Mouse (Mus musculus) heart, embryonic 15.5 days (tissue): Measurements from ENCODE around the gene Mkln1. TPM values are rescaled to one million over a fixed set of nuclear protein-coding genes. Genes with fewer than 3 reads are reported as not detected.

Experiments
- ATAC-seq: fragments of 200-750 bp; cut with Nextera tagmentation; replicated peaks from 2 replicates; pipeline ENCODE4 v1.8.0; 2017; ENCODE audit warnings: low read depth, moderate TSS enrichment; ENCODE audit not compliant: insufficient number of reproducible peaks, insufficient read depth, low FRiP score
- H3K27ac ChIP-seq: fragments of 300-500 bp; sonication (generic); 2 replicates; pipeline ENCODE4 v1.5.1; 2015; ENCODE audit warnings: mild to moderate bottlenecking, inconsistent platforms
- H3K27me3 ChIP-seq: fragments of 300-500 bp; sonication (generic); 2 replicates; pipeline ENCODE4 v1.6.1; 2015; ENCODE audit warnings: inconsistent platforms
- H3K36me3 ChIP-seq: fragments of 300-500 bp; sonication (generic); 2 replicates; pipeline ENCODE4 v1.6.1; 2015; ENCODE audit warnings: mild to moderate bottlenecking, inconsistent platforms
- H3K4me1 ChIP-seq: fragments of 300-500 bp; sonication (generic); replicated peaks from 2 replicates; pipeline ENCODE4 v1.6.1; 2015; ENCODE audit warnings: inconsistent platforms
- H3K4me2 ChIP-seq: fragments of 300-500 bp; sonication (generic); 2 replicates; pipeline ENCODE4 v1.6.1; 2015; ENCODE audit warnings: inconsistent platforms, mild to moderate bottlenecking, moderate library complexity
- H3K4me3 ChIP-seq: fragments of 300-500 bp; sonication (generic); 2 replicates; pipeline ENCODE4 v1.5.1; 2015; ENCODE audit warnings: mild to moderate bottlenecking, inconsistent platforms
- H3K9ac ChIP-seq: fragments of 300-500 bp; sonication (generic); 2 replicates; pipeline ENCODE4 v1.6.1; 2015; ENCODE audit warnings: mild to moderate bottlenecking, inconsistent platforms
- H3K9me3 ChIP-seq: fragments of 300-500 bp; sonication (generic); replicated peaks from 2 replicates; pipeline ENCODE4 v1.6.1; 2016; ENCODE audit warnings: inconsistent platforms
- WGBS: fragments of 180-500 bp; shearing (Covaris S2); methylation state at CpG from one replicate; pipeline ENCODE4 v1.1.7; 2015; ENCODE audit warnings: mixed read lengths; 5-methylcytosine and 5-hydroxymethylcytosine counted together
- polyA plus RNA-seq: library from polyadenylated mRNA; unstranded; fragments of >200 nt; fragmentation: Nextera tagmentation; extraction: Ambion mirVana; gene quantifications from 2 replicates; pipeline ENCODE4 v1.2.1, GENCODE M21; 2015

The Mkln1 gene
- polyA plus RNA-seq, 1 experiment from 2014 or later = 190 TPM

GRCm38 (mm10) chr6:31373084-31373673 is 25.4 kb upstream of the Mkln1 start:
- no peaks in the 10 kb centered on the region for H3K9me3 ChIP-seq
- H3K27me3 ChIP-seq = no peaks in the 10 kb centered on the region
- no peak overlapping the region for H3K27ac ChIP-seq
- no peaks in the 10 kb centered on the region for H3K36me3 ChIP-seq
- peaks cover 21% of the 10 kb centered on the region for H3K4me1 ChIP-seq
- no peak for ATAC-seq
- no peak overlapping the region for H3K9ac ChIP-seq
- 81% methylated on average over 6 of the region's 6 CpGs for WGBS
- H3K4me2 ChIP-seq = no peak overlapping the region
- no peak overlapping the region for H3K4me3 ChIP-seq

- no peak for ATAC-seq
- Histone ChIP-seq H3K36me3 (no peaks in the 10 kb centered on the region), H3K4me1 (peaks cover 3% of the 10 kb centered on the region; the same call in 1 of the 2 replicates), H3K4me3 (no peak overlapping the region), H3K4me2 (no peak overlapping the region), H3K9me3 (no peaks in the 10 kb centered on the region), H3K27ac (no peak overlapping the region), H3K27me3 (no peaks in the 10 kb centered on the region), H3K9ac (no peak overlapping the region)
- WGBS = 86% methylated on average over 7 of the region's 7 CpGs
These were observed 15.5 kb upstream of the Mkln1 start for GRCm38 (mm10) chr6:31382989-31383388.

- H3K36me3 ChIP-seq = no peaks in the 10 kb centered on the region
- H3K4me1 ChIP-seq = peaks cover 3% of the 10 kb centered on the region; the same call in 1 of the 2 replicates
- no peaks in the 10 kb centered on the region for H3K27me3 ChIP-seq
- H3K9me3 ChIP-seq = no peaks in the 10 kb centered on the region
- H3K27ac ChIP-seq = no peak overlapping the region
- ATAC-seq = no peak
- no peak overlapping the region for H3K9ac ChIP-seq
- H3K4me3 ChIP-seq = no peak overlapping the region
- WGBS = 40% methylated on average over 5 of the region's 5 CpGs
- H3K4me2 ChIP-seq = no peak overlapping the region
These were observed 13.7 kb upstream of the Mkln1 start for GRCm38 (mm10) chr6:31384794-31385193.

DNA sequence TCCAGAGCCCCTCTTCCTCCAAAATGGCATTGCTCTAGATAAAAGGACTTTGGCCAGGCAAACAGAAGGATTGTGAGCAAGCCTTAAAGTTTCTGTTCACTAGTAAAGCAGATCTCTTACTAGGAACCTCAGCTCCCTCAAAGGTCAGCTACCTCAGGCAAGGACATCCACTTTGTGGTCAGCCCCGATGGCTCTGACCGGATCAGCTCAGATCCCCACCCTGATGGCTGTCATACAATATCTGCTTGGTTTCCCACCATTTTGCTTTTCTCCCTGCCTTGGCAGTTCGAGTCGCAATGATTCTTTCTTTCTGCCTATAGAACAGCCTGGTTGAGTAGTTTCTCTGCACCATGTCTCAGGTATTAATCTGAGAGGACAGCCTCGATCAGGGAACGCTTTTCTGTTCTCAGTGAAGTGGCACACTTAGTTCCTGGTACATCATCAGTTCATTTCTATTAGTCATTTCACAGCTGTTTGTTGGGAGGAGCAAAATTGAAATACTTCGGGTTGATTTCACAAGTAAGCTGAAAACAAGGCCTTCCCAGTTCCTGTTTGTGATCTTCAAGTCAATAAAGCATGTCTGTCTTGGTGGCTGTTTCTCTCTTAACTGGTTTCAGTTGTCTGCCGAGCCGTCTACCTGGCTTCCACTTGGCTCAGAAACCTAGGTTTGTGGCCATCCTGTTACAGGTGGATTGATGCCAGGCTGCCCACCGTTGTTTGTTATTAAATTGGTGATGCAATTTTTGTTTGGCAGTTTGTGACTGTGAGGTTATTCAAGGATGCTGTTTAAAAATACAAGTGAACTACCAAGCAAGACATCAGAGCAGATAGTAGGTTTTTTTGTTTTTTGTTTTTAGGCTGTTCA is 13.0 kb upstream of the Mkln1 start:
- H3K27ac ChIP-seq = no peak overlapping the region
- H3K36me3 ChIP-seq = no peaks in the 10 kb centered on the region
- H3K4me1 ChIP-seq = peaks cover 8% of the 10 kb centered on the region
- H3K4me2 ChIP-seq = no peak overlapping the region
- ATAC-seq = no peak
- 85% methylated on average over 10 of the region's 10 CpGs for WGBS
- no peak overlapping the region for H3K9ac ChIP-seq
- H3K27me3 ChIP-seq = no peaks in the 10 kb centered on the region
- no peaks in the 10 kb centered on the region for H3K9me3 ChIP-seq
- H3K4me3 ChIP-seq = no peak overlapping the region

- Histone ChIP-seq H3K27ac (0 out of 2 replicates have a peak overlapping the region, but pooled peaks have one; percentile 51), H3K36me3 (no peaks in the 10 kb centered on the region), H3K4me3 (no peak overlapping the region), H3K9me3 (no peaks in the 10 kb centered on the region), H3K9ac (no peak overlapping the region), H3K4me1 (peaks cover 16% of the 10 kb centered on the region), H3K27me3 (no peaks in the 10 kb centered on the region), H3K4me2 (no peak overlapping the region)
- ATAC-seq = no peak
- 82% methylated on average over 6 of the region's 6 CpGs for WGBS
These were observed 8.8 kb upstream of the Mkln1 start for GRCm38 (mm10) chr6:31389716-31390115.

DNA sequence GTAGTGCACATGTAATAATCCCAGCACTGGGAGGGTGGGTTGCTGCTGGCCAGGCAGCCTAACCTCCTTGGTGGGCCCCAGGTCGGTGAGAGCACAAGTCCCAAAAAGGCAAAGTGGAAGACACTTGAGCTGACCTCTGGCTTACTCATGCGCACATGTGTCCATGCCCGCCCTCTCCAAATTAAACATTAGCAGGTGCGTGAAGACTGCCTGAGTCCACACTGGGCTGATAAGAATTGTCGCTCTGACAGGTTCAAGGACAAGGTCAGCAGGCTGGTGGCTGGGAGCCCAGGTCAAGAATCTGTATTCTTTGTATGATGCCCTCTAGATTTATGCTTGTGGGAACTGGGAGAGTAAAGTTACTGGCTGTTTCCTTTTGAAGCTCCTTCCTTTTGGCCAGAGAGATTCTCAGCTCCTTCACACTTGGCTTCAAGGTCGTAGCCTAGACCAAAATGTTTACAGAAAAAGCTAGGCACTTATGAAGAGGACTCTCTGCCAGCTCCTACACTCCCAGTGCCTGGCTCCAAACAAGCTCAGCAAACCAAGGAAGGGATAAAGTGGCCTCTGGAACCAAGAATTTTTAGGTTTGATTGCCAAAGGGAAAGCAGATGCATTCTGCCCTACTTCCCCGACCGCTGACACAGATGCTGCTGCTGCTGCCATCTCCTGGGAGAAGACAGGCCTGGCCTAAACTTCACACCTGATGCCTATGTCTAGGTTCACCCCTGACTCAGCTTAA is 8.1 kb upstream of the Mkln1 start:
- no peaks in the 10 kb centered on the region for H3K27me3 ChIP-seq
- ATAC-seq = no peak; the same call in 1 of the 2 replicates
- no peak overlapping the region for H3K4me2 ChIP-seq
- no peak overlapping the region for H3K4me3 ChIP-seq
- 34% methylated on average over 8 of the region's 8 CpGs for WGBS
- no peaks in the 10 kb centered on the region for H3K9me3 ChIP-seq
- H3K27ac ChIP-seq = peak overlapping the region; percentile 51
- H3K36me3 ChIP-seq = no peaks in the 10 kb centered on the region
- H3K4me1 ChIP-seq = peaks cover 13% of the 10 kb centered on the region
- no peak overlapping the region for H3K9ac ChIP-seq

GRCm38 (mm10) chr6:31392871-31393270 is 5.7 kb upstream of the Mkln1 start:
- Histone ChIP-seq H3K4me3 (no peak overlapping the region), H3K9ac (no peak overlapping the region), H3K4me2 (no peak overlapping the region), H3K27me3 (no peaks in the 10 kb centered on the region), H3K27ac (no peak overlapping the region), H3K36me3 (no peaks in the 10 kb centered on the region), H3K9me3 (no peaks in the 10 kb centered on the region), H3K4me1 (peaks cover 14% of the 10 kb centered on the region)
- ATAC-seq = no peak
- 86% methylated on average over 5 of the region's 5 CpGs for WGBS

DNA sequence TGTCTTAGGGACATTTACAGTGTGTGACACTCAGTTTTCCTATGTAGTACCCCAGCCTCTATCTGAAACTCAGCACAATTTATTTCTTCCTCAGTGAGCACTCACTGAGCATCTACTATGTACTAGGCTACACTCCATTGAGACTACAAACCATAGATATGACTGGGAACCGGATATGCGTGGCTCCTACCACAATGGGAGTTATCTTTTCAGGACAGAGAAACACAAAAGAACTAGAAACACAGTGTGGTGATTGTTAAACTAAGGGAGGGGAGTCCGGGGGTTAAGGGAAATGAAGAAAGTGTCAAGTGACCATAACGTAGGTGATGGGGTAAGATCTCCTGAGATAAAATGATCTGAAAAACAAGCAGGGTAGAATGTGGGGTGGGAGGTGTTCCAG is 2.4 kb upstream of the Mkln1 start:
- Histone ChIP-seq H3K27me3 (no peaks in the 10 kb centered on the region), H3K4me1 (peaks cover 23% of the 10 kb centered on the region), H3K9me3 (no peaks in the 10 kb centered on the region), H3K4me2 (no peak overlapping the region), H3K4me3 (no peak overlapping the region), H3K27ac (no peak overlapping the region), H3K9ac (no peak overlapping the region), H3K36me3 (no peaks in the 10 kb centered on the region)
- WGBS = 69% methylated on average over 4 of the region's 4 CpGs
- no peak for ATAC-seq

DNA sequence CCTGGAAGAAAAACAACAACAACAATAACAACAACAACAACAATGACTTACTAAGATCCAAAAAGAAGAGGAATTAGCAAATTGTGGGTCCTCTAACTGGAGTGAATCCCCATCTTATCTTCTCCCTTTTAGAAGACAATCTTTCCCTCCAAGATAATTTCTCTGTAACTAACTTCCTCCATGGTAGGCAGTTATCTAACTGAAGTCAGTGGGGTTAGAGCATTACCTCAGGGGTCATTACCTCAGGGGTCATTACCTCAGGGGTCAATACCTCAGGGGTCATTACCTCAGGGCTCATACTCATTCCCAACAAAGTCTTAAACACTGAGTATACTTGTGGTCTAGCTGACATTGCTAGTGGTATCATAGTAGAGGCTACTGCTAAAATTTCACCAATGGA is 1.2 kb upstream of the Mkln1 start:
- Histone ChIP-seq H3K36me3 (no peaks in the 10 kb centered on the region), H3K27me3 (no peaks in the 10 kb centered on the region), H3K4me2 (no peak overlapping the region; the same call in 1 of the 2 replicates), H3K9me3 (no peaks in the 10 kb centered on the region), H3K4me3 (no peak overlapping the region), H3K4me1 (peaks cover 30% of the 10 kb centered on the region), H3K9ac (no peak overlapping the region), H3K27ac (no peak overlapping the region)
- ATAC-seq = no peak

DNA sequence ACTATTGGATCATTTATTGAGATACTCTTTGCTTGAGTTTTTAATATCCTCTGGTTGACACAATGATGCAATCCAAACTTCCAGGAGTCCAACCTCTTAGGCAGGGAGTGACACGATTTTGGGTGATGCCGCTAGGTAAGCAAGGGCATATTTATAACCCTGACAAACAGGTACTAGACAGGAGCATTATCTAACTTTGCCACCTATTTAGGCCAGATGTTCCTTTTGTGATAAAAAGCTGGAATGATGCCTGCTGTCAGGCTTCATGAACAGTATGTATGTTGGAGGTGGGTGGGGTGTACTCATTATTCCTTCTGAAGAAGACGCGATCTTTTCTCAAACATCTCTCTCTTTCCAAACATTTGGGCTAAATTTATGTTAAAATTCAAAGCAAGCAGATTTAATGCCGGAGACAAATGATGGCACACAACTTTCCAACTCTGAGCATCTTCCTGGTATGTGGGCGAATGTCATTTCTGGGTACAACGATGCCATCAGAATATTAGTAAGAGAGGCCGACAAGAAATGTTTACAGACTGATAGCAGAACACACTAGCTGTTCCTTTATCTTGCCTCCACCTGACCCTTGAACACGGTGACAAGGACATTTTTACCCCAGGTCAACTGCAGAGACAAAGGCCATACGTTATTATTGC is 632 bp upstream of the Mkln1 start:
- Histone ChIP-seq H3K9ac (peak overlapping the region; percentile 37; the same call in 1 of the 2 replicates), H3K36me3 (no peaks in the 10 kb centered on the region), H3K27me3 (no peaks in the 10 kb centered on the region), H3K4me1 (peaks cover 29% of the 10 kb centered on the region), H3K4me2 (peak overlapping the region; percentile 59), H3K27ac (peak overlapping the region; percentile 96), H3K4me3 (peak overlapping the region; percentile 92), H3K9me3 (no peaks in the 10 kb centered on the region)
- ATAC-seq = no peak
- WGBS = 54% methylated on average over 10 of the region's 10 CpGs

DNA sequence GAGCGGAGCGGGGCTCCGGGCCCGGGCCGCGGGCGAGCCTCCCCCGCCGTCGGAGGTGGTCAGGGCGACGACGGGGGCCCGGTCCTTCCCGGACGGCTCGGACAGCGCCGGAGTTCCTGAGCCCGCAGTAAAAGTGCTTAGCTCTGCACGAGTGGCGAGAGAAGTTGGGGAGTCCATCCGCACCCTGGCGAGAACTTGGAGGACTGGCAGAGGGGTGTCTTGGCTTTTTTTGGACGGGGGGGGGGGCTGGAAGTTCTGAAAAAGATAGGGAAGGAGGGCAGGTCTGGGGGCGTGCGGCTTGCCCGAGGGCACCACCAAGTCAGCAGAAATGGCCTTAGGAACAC is 643 bp downstream of the Mkln1 start:
- ATAC-seq = peak; percentile 58
- Histone ChIP-seq H3K9me3 (no peaks in the 10 kb centered on the region), H3K27ac (peak overlapping the region; percentile 96), H3K36me3 (no peaks in the 10 kb centered on the region), H3K4me1 (peaks cover 31% of the 10 kb centered on the region), H3K27me3 (no peaks in the 10 kb centered on the region), H3K4me3 (peak overlapping the region; percentile 92), H3K4me2 (peak overlapping the region; percentile 84), H3K9ac (peak overlapping the region; percentile 99)
- WGBS = under 1% methylated on average over 28 of the region's 28 CpGs
